Mouse (Mus musculus): ENCODE data around the gene St6galnac5. TPM values are rescaled to one million over a fixed set of nuclear protein-coding genes. Genes with fewer than 3 reads are reported as not detected.

Gene St6galnac5
- polyA plus RNA-seq, 1 experiment: not detected

- Histone ChIP-seq H3K4me2 (ENCODE audit: low read depth) (no peak overlapping the region), H3K79me2 (ENCODE audit: control insufficient read depth, insufficient read depth) (no peaks in the 10 kb centered on the region), H3K36me3 (ENCODE audit: control insufficient read depth, insufficient read depth) (no peaks in the 10 kb centered on the region), H3K4me3 (no peak overlapping the region), H3ac (ENCODE audit: control insufficient read depth, insufficient read length) (no peak overlapping the region), H3K27me3 (ENCODE audit: control insufficient read depth, insufficient read depth, insufficient read length) (no peaks in the 10 kb centered on the region)
- TF ChIP-seq USF1 (IDR thresholded peaks at IDR 0.05; ENCODE audit: low read depth) (no peak), POLR2AphosphoS2 (IDR thresholded peaks at IDR 0.05; ENCODE audit: insufficient read length, low read depth) (no peak), MAX (IDR thresholded peaks at IDR 0.05; ENCODE audit: low read depth) (no peak), MYOD1 (IDR thresholded peaks at IDR 0.05; ENCODE audit: control insufficient read depth in 1 of 3, insufficient read length in 2 of 3, low read depth in 2 of 3) (no peak), REST (IDR thresholded peaks at IDR 0.05; ENCODE audit: insufficient read depth, insufficient read length) (no peak), CEBPB (IDR thresholded peaks at IDR 0.05; ENCODE audit: insufficient read depth, poor library complexity, severe bottlenecking) (no peak), TCF12 (IDR thresholded peaks at IDR 0.05; ENCODE audit: insufficient read depth, poor library complexity, severe bottlenecking) (no peak), E2F4 (IDR thresholded peaks at IDR 0.05; ENCODE audit: insufficient read depth) (no peak)
These were observed 56.7 kb downstream of the St6galnac5 start for GRCm38 (mm10) chr3:152925364-152925763.

- H3K79me2 ChIP-seq (ENCODE audit: control insufficient read depth, insufficient read depth): no peaks in the 10 kb centered on the region
- H3ac ChIP-seq (ENCODE audit: control insufficient read depth, insufficient read length): no peak overlapping the region
- TF ChIP-seq MYOD1 (IDR thresholded peaks at IDR 0.05; ENCODE audit: control insufficient read depth in 1 of 3, insufficient read length in 2 of 3, low read depth in 2 of 3) (no peak), E2F4 (IDR thresholded peaks at IDR 0.05; ENCODE audit: insufficient read depth) (no peak), POLR2A (IDR thresholded peaks at IDR 0.05; ENCODE audit: insufficient read length, low read depth) (no peak), TCF12 (IDR thresholded peaks at IDR 0.05; ENCODE audit: insufficient read depth, poor library complexity, severe bottlenecking) (no peak), REST (IDR thresholded peaks at IDR 0.05; ENCODE audit: insufficient read depth, insufficient read length) (no peak), POLR2AphosphoS2 (IDR thresholded peaks at IDR 0.05; ENCODE audit: insufficient read length, low read depth) (no peak), MAX (IDR thresholded peaks at IDR 0.05; ENCODE audit: low read depth) (no peak), CEBPB (IDR thresholded peaks at IDR 0.05; ENCODE audit: insufficient read depth, poor library complexity, severe bottlenecking) (no peak), USF1 (IDR thresholded peaks at IDR 0.05; ENCODE audit: low read depth) (no peak), TCF3 (IDR thresholded peaks at IDR 0.05; ENCODE audit: insufficient read length, low read depth) (no peak), SRF (IDR thresholded peaks at IDR 0.05; ENCODE audit: control insufficient read depth, insufficient read length, low read depth) (no peak), MYOG (IDR thresholded peaks at IDR 0.05; ENCODE audit: control insufficient read depth in 1 of 3, insufficient read depth in 1 of 3, insufficient read length in 2 of 3, low read depth in 2 of 3) (no peak)
- no peaks in the 10 kb centered on the region for H3K27me3 ChIP-seq (ENCODE audit: control insufficient read depth, insufficient read depth, insufficient read length)
- no peak overlapping the region for H3K4me3 ChIP-seq
- H3K4me2 ChIP-seq (ENCODE audit: low read depth): no peak overlapping the region
- H3K36me3 ChIP-seq (ENCODE audit: control insufficient read depth, insufficient read depth): no peaks in the 10 kb centered on the region
These were observed 58.5 kb downstream of the St6galnac5 start for GRCm38 (mm10) chr3:152923530-152923929.

GRCm38 (mm10) chr3:152920365-152920764 is 61.7 kb downstream of the St6galnac5 start:
- Histone ChIP-seq H3K79me2 (ENCODE audit: control insufficient read depth, insufficient read depth) (no peaks in the 10 kb centered on the region), H3K4me3 (no peak overlapping the region), H3K36me3 (ENCODE audit: control insufficient read depth, insufficient read depth) (no peaks in the 10 kb centered on the region), H3K27me3 (ENCODE audit: control insufficient read depth, insufficient read depth, insufficient read length) (no peaks in the 10 kb centered on the region), H3ac (ENCODE audit: control insufficient read depth, insufficient read length) (no peak overlapping the region), H3K4me2 (ENCODE audit: low read depth) (no peak overlapping the region)
- TF ChIP-seq TCF12 (IDR thresholded peaks at IDR 0.05; ENCODE audit: insufficient read depth, poor library complexity, severe bottlenecking): no peak

GRCm38 (mm10) chr3:152919101-152919500 is 62.9 kb downstream of the St6galnac5 start:
- no peak for TF ChIP-seq SRF (IDR thresholded peaks at IDR 0.05; ENCODE audit: control insufficient read depth, insufficient read length, low read depth)
- TF ChIP-seq CEBPB (IDR thresholded peaks at IDR 0.05; ENCODE audit: insufficient read depth, poor library complexity, severe bottlenecking): no peak
- TF ChIP-seq REST (IDR thresholded peaks at IDR 0.05; ENCODE audit: insufficient read depth, insufficient read length): no peak
- no peak for TF ChIP-seq POLR2A (IDR thresholded peaks at IDR 0.05; ENCODE audit: insufficient read length, low read depth)
- TF ChIP-seq MAX (IDR thresholded peaks at IDR 0.05; ENCODE audit: low read depth): no peak
- no peak for TF ChIP-seq MYOG (IDR thresholded peaks at IDR 0.05; ENCODE audit: control insufficient read depth in 1 of 3, insufficient read depth in 1 of 3, insufficient read length in 2 of 3, low read depth in 2 of 3)
- no peak for TF ChIP-seq MYOD1 (IDR thresholded peaks at IDR 0.05; ENCODE audit: control insufficient read depth in 1 of 3, insufficient read length in 2 of 3, low read depth in 2 of 3)
- TF ChIP-seq USF1 (IDR thresholded peaks at IDR 0.05; ENCODE audit: low read depth): no peak

GRCm38 (mm10) chr3:152917579-152917978 is 64.5 kb downstream of the St6galnac5 start:
- H3K79me2 ChIP-seq (ENCODE audit: control insufficient read depth, insufficient read depth): no peaks in the 10 kb centered on the region
- H3K4me2 ChIP-seq (ENCODE audit: low read depth): no peak overlapping the region
- TF ChIP-seq POLR2AphosphoS2 (IDR thresholded peaks at IDR 0.05; ENCODE audit: insufficient read length, low read depth) (no peak), TCF3 (IDR thresholded peaks at IDR 0.05; ENCODE audit: insufficient read length, low read depth) (no peak)
- no peaks in the 10 kb centered on the region for H3K36me3 ChIP-seq (ENCODE audit: control insufficient read depth, insufficient read depth)
- no peak overlapping the region for H3K4me3 ChIP-seq
- no peaks in the 10 kb centered on the region for H3K27me3 ChIP-seq (ENCODE audit: control insufficient read depth, insufficient read depth, insufficient read length)
- no peak overlapping the region for H3ac ChIP-seq (ENCODE audit: control insufficient read depth, insufficient read length)

More at GRCm38 (mm10) chr3:152919101-152919500, 62.9 kb downstream of the St6galnac5 start:
- Histone ChIP-seq H3K27me3 (ENCODE audit: control insufficient read depth, insufficient read depth, insufficient read length) (no peaks in the 10 kb centered on the region), H3K36me3 (ENCODE audit: control insufficient read depth, insufficient read depth) (no peaks in the 10 kb centered on the region), H3K79me2 (ENCODE audit: control insufficient read depth, insufficient read depth) (no peaks in the 10 kb centered on the region), H3ac (ENCODE audit: control insufficient read depth, insufficient read length) (no peak overlapping the region), H3K4me3 (no peak overlapping the region), H3K4me2 (ENCODE audit: low read depth) (no peak overlapping the region)

All from myocyte (in vitro differentiated cells).